Mouse (Mus musculus) fat pad, adult 2 months (tissue): ENCODE measurements around the gene Lrrc20.
"Not testable (repeated sequence)": the region's sequence is repeated elsewhere in the genome, so short reads cannot be mapped to it uniquely, and the experiment has no call there.

Experiments
- DNase-seq: peaks from one replicate; pipeline ENCODE4 v3.0.0-alpha.2; 2011; ENCODE audit warnings: low read depth, low spot score; ENCODE audit errors: extremely low read depth

Gene Lrrc20

GRCm38 (mm10) chr10:61475594-61476439, at the start of gene Lrrc20:
Gene Lrrc20, plus strand, starts transcription at chr10:61475801.
- peak; percentile 36 for DNase-seq

GRCm38 (mm10) chr10:61426251-61426757, 49.3 kb upstream of the Lrrc20 start:
- DNase-seq: no peak

GRCm38 (mm10) chr10:61427951-61428350, 47.6 kb upstream of the Lrrc20 start:
- DNase-seq: no peak

- no peak for DNase-seq
Observed at GRCm38 (mm10) chr10:61428416-61428815, 47.2 kb upstream of the Lrrc20 start.

- DNase-seq: no peak
Observed at GRCm38 (mm10) chr10:61429043-61429442, 46.6 kb upstream of the Lrrc20 start.

- no peak for DNase-seq
Observed at GRCm38 (mm10) chr10:61431375-61431774, 44.2 kb upstream of the Lrrc20 start.

- no peak for DNase-seq
Observed at GRCm38 (mm10) chr10:61440202-61440800, 35.3 kb upstream of the Lrrc20 start.

- DNase-seq: peak; percentile 42
Observed at GRCm38 (mm10) chr10:61443456-61443855, 32.1 kb upstream of the Lrrc20 start.

GRCm38 (mm10) chr10:61443876-61444275, 31.7 kb upstream of the Lrrc20 start:
- DNase-seq: peak; percentile 64

- no peak for DNase-seq
Observed at GRCm38 (mm10) chr10:61445016-61445415, 30.6 kb upstream of the Lrrc20 start.

GRCm38 (mm10) chr10:61447581-61448353, 27.8 kb upstream of the Lrrc20 start:
- no peak for DNase-seq

GRCm38 (mm10) chr10:61448834-61449233, 26.8 kb upstream of the Lrrc20 start:
- DNase-seq: no peak

- DNase-seq: peak; percentile 47
Observed at GRCm38 (mm10) chr10:61451463-61451930, 24.1 kb upstream of the Lrrc20 start.

- no peak for DNase-seq
Observed at GRCm38 (mm10) chr10:61451931-61452617, 23.5 kb upstream of the Lrrc20 start.

- DNase-seq: peak; percentile 66
Observed at GRCm38 (mm10) chr10:61452645-61453044, 23.0 kb upstream of the Lrrc20 start, which contains the start of gene Eif4ebp2. Gene Eif4ebp2, minus strand, starts transcription at chr10:61452661.

GRCm38 (mm10) chr10:61453171-61453570, 22.4 kb upstream of the Lrrc20 start:
- not testable (repeated sequence) for DNase-seq

GRCm38 (mm10) chr10:61457182-61457581, 18.4 kb upstream of the Lrrc20 start:
- no peak for DNase-seq

GRCm38 (mm10) chr10:61465009-61465408, 10.6 kb upstream of the Lrrc20 start:
- DNase-seq: peak; percentile 75

GRCm38 (mm10) chr10:61466242-61466641, 9.4 kb upstream of the Lrrc20 start:
- no peak for DNase-seq

GRCm38 (mm10) chr10:61466873-61467272, 8.7 kb upstream of the Lrrc20 start:
- DNase-seq: no peak
